Mouse (Mus musculus): Measurements from ENCODE around the gene Zcchc13.

DNA sequence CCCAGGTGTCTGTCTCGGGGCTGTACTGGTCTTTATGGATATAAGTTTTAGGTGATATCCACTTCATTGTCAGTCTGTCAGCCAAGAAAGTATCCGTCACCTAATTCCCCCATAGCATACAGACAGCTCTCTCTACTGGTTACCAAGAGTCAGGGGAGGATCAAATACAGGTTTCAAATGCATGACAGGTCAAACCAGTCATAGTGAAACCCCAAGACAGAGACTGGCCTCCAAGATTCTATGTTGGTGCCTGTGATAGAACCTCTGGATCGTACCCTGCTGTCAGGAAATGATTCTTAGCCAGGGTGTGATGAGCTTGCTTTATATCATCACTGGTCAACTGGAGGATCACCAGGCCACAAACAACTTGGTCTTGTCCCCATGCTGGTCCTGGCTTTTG is 43.4 kb downstream of the Zcchc13 start:
- no peak for TF ChIP-seq POLR2A (IDR thresholded peaks at IDR 0.05; ENCODE audit: borderline replicate concordance, extremely low read depth, insufficient read depth, insufficient read length, poor library complexity, severe bottlenecking)
- no peak for TF ChIP-seq CTCF (IDR thresholded peaks at IDR 0.05; ENCODE audit: borderline replicate concordance, extremely low read depth, insufficient read depth, insufficient read length)
